Mouse (Mus musculus) neutrophil, adult 59 days (primary cell): ENCODE measurements around the gene Rpp30. TPM values are rescaled to one million over a fixed set of nuclear protein-coding genes. Genes with fewer than 3 reads are reported as not detected.

Source experiments
- total RNA-seq, 2 experiments: library from RNA; stranded (reverse); gene quantifications; 1 replicate in 1 of 2; 2 replicates in 1 of 2; pipeline ENCODE4 v1.2.4; 2023

The Rpp30 gene
- 10 to 100 TPM; 11.3 to 12.8 TPM for total RNA-seq

GRCm38 (mm10) chr19:36083262-36084225 is at the start of gene Rpp30:
Gene Rpp30, plus strand, starts transcription at chr19:36083716.

GRCm38 (mm10) chr19:36057231-36057811 is 26.2 kb upstream of the Rpp30 start, which contains the start of gene Htr7:
Gene Htr7, minus strand, starts transcription at chr19:36057507.

GRCm38 (mm10) chr19:36119783-36120471 is 36.4 kb downstream of the Rpp30 start, which contains the start of gene Ankrd1:
Gene Ankrd1, minus strand, starts transcription at chr19:36120099.

Other genes with a start within 250 kb of the Rpp30 start
- not detected for gene Htr7, start 26.2 kb upstream of the Rpp30 start, total RNA-seq
- gene Ankrd1, start 36.4 kb downstream of the Rpp30 start, total RNA-seq: not detected